Mouse (Mus musculus): ENCODE measurements around the gene Rgs10. TPM values are rescaled to one million over a fixed set of nuclear protein-coding genes. Genes with fewer than 3 reads are reported as not detected.

The Rgs10 gene
- polyA plus RNA-seq, 1 experiment, result 8.5 TPM

DNA sequence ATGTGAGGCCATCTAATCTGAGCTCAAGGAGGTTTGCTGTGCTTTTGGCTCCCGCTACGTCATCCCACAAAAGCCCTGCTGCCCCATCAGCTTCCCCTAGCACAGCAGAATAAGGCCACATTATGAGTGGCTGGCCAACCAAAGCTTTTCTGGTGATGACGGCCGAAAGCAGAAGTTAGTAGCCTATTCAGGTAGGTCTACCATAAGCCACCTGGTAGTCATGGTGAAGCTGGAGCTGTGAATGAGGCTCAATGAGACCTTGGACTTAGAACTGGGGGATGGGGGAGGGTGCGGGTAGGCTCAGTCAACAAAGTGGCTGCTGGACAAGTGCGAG lies 36.1 kb downstream of the Rgs10 start:
- Histone ChIP-seq H3K79me2 (ENCODE audit: control insufficient read depth, insufficient read depth) (no peaks in the 10 kb centered on the region), H3K4me2 (ENCODE audit: low read depth) (no peak overlapping the region), H3ac (ENCODE audit: control insufficient read depth, insufficient read length) (no peak overlapping the region), H3K36me3 (ENCODE audit: control insufficient read depth, insufficient read depth) (no peaks in the 10 kb centered on the region), H3K27me3 (ENCODE audit: control insufficient read depth, insufficient read depth, insufficient read length) (no peaks in the 10 kb centered on the region), H3K4me3 (no peak overlapping the region)
- no peak for TF ChIP-seq CEBPB (IDR thresholded peaks at IDR 0.05; ENCODE audit: insufficient read depth, poor library complexity, severe bottlenecking)
- no peak for TF ChIP-seq USF1 (IDR thresholded peaks at IDR 0.05; ENCODE audit: low read depth)
- no peak for TF ChIP-seq SRF (IDR thresholded peaks at IDR 0.05; ENCODE audit: control insufficient read depth, insufficient read length, low read depth)
- TF ChIP-seq MYOD1 (IDR thresholded peaks at IDR 0.05; ENCODE audit: control insufficient read depth in 1 of 3, insufficient read length in 2 of 3, low read depth in 2 of 3), result no peak
- no peak for TF ChIP-seq TCF3 (IDR thresholded peaks at IDR 0.05; ENCODE audit: insufficient read length, low read depth)
- TF ChIP-seq POLR2A (IDR thresholded peaks at IDR 0.05; ENCODE audit: insufficient read length, low read depth), result no peak
- no peak for TF ChIP-seq MAX (IDR thresholded peaks at IDR 0.05; ENCODE audit: low read depth)
- TF ChIP-seq REST (IDR thresholded peaks at IDR 0.05; ENCODE audit: insufficient read depth, insufficient read length), result no peak
- TF ChIP-seq MYOG (IDR thresholded peaks at IDR 0.05; ENCODE audit: control insufficient read depth in 1 of 3, insufficient read depth in 1 of 3, insufficient read length in 2 of 3, low read depth in 2 of 3), result no peak
- no peak for TF ChIP-seq TCF12 (IDR thresholded peaks at IDR 0.05; ENCODE audit: insufficient read depth, poor library complexity, severe bottlenecking)
- TF ChIP-seq POLR2AphosphoS2 (IDR thresholded peaks at IDR 0.05; ENCODE audit: insufficient read length, low read depth), result no peak
- TF ChIP-seq E2F4 (IDR thresholded peaks at IDR 0.05; ENCODE audit: insufficient read depth), result no peak

DNA sequence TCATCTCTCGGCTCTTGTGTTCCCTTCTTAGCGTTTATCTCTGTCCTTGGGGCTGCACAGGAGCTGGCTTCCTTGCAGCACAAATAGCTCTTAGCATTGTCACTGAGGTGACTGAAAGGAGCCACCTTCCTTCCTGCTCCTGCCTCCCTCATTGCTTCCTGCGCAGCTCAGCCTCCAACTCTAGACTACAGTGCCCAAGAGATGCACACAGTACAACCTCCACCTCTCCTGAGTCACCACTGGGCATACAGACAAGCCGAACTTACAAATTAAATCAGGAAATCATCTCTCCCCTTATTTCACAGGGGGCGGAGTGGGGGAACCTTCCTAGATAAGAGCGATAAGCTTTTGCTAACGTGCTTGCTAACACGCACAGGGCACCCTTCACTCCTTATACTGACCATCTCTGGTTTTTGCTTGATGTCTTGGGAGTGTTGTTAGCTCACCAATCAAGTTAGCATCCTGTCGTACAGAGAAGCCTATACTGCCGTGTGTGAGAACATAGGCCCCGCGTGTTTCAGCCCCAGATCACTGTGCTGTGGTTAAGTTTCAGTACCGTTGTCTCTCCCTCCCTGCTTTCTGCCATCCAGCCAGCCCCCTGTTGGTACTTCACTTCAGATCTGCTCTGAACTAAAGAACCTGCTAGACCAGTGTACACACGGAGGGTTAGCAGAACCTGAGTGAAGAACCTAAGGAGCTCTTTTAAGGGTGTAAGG lies 36.6 kb downstream of the Rgs10 start:
- Histone ChIP-seq H3K36me3 (ENCODE audit: control insufficient read depth, insufficient read depth) (no peaks in the 10 kb centered on the region), H3ac (ENCODE audit: control insufficient read depth, insufficient read length) (no peak overlapping the region), H3K79me2 (ENCODE audit: control insufficient read depth, insufficient read depth) (no peaks in the 10 kb centered on the region), H3K4me2 (ENCODE audit: low read depth) (no peak overlapping the region), H3K27me3 (ENCODE audit: control insufficient read depth, insufficient read depth, insufficient read length) (no peaks in the 10 kb centered on the region), H3K4me3 (no peak overlapping the region)
- TF ChIP-seq POLR2AphosphoS2 (IDR thresholded peaks at IDR 0.05; ENCODE audit: insufficient read length, low read depth) (no peak), TCF3 (IDR thresholded peaks at IDR 0.05; ENCODE audit: insufficient read length, low read depth) (no peak), TCF12 (IDR thresholded peaks at IDR 0.05; ENCODE audit: insufficient read depth, poor library complexity, severe bottlenecking) (no peak), MAX (IDR thresholded peaks at IDR 0.05; ENCODE audit: low read depth) (no peak), MYOD1 (IDR thresholded peaks at IDR 0.05; ENCODE audit: control insufficient read depth in 1 of 3, insufficient read length in 2 of 3, low read depth in 2 of 3) (no peak), E2F4 (IDR thresholded peaks at IDR 0.05; ENCODE audit: insufficient read depth) (no peak), SRF (IDR thresholded peaks at IDR 0.05; ENCODE audit: control insufficient read depth, insufficient read length, low read depth) (no peak), USF1 (IDR thresholded peaks at IDR 0.05; ENCODE audit: low read depth) (no peak), REST (IDR thresholded peaks at IDR 0.05; ENCODE audit: insufficient read depth, insufficient read length) (no peak), CEBPB (IDR thresholded peaks at IDR 0.05; ENCODE audit: insufficient read depth, poor library complexity, severe bottlenecking) (no peak), MYOG (IDR thresholded peaks at IDR 0.05; ENCODE audit: control insufficient read depth in 1 of 3, insufficient read depth in 1 of 3, insufficient read length in 2 of 3, low read depth in 2 of 3) (no peak), POLR2A (IDR thresholded peaks at IDR 0.05; ENCODE audit: insufficient read length, low read depth) (no peak)

DNA sequence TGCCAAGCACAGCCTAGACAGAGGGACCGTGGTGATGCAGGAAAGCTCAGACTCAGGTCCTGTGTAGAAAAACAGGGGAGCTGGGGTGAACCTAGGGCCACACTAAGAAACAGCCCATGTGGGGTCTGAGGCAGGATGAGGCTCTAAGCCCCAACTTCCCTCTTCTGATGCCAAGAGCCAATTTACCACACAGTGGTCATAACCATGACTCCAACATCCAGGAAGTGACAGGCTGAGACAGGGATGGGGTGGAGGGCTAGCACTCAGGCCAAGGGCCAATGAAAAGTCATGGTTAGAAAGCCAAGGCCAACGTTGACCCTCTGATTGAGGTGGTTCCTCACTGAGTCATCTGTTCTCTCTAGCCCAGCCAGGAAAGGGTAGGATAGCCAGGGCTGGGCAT lies 37.6 kb downstream of the Rgs10 start:
- Histone ChIP-seq H3K4me3 (no peak overlapping the region), H3K4me2 (ENCODE audit: low read depth) (no peak overlapping the region), H3ac (ENCODE audit: control insufficient read depth, insufficient read length) (no peak overlapping the region), H3K27me3 (ENCODE audit: control insufficient read depth, insufficient read depth, insufficient read length) (no peaks in the 10 kb centered on the region), H3K36me3 (ENCODE audit: control insufficient read depth, insufficient read depth) (no peaks in the 10 kb centered on the region), H3K79me2 (ENCODE audit: control insufficient read depth, insufficient read depth) (no peaks in the 10 kb centered on the region)
- TF ChIP-seq SRF (IDR thresholded peaks at IDR 0.05; ENCODE audit: control insufficient read depth, insufficient read length, low read depth), result no peak
- no peak for TF ChIP-seq E2F4 (IDR thresholded peaks at IDR 0.05; ENCODE audit: insufficient read depth)
- no peak for TF ChIP-seq POLR2AphosphoS2 (IDR thresholded peaks at IDR 0.05; ENCODE audit: insufficient read length, low read depth)
- TF ChIP-seq TCF3 (IDR thresholded peaks at IDR 0.05; ENCODE audit: insufficient read length, low read depth), result no peak

GRCm38 (mm10) chr7:128379162-128379805 lies 39.3 kb downstream of the Rgs10 start:
- TF ChIP-seq MYOD1 (IDR thresholded peaks at IDR 0.05; ENCODE audit: control insufficient read depth in 1 of 3, insufficient read length in 2 of 3, low read depth in 2 of 3), result no peak
- no peak for TF ChIP-seq E2F4 (IDR thresholded peaks at IDR 0.05; ENCODE audit: insufficient read depth)
- Histone ChIP-seq H3K27me3 (ENCODE audit: control insufficient read depth, insufficient read depth, insufficient read length) (no peaks in the 10 kb centered on the region), H3K79me2 (ENCODE audit: control insufficient read depth, insufficient read depth) (no peaks in the 10 kb centered on the region), H3K36me3 (ENCODE audit: control insufficient read depth, insufficient read depth) (no peaks in the 10 kb centered on the region), H3K4me3 (no peak overlapping the region), H3K4me2 (ENCODE audit: low read depth) (no peak overlapping the region), H3ac (ENCODE audit: control insufficient read depth, insufficient read length) (no peak overlapping the region)

DNA sequence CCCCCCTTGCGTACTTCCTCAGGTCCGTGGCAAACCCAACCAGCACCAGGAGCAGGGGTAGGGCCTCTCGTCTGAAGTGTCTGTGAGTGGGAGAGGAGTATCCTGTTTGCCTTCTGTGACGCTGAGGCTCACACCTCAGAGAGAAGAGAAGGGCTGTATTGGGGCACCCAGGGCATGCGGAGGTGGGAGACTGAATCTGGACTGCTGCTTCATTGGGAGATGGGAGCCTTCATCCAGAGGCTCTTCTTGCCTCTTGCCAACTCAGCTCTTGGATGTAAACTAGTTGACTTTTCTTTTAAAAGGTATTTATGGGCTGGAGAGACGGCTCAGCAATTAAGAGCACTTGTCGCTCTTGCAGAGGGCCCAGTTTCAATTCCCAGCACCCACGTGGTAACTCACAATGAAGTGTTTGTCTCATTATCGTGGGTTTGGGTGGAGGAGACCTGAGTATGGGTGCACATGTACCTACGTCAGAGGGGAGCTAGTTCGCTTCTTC lies 42.3 kb downstream of the Rgs10 start:
- no peak overlapping the region for H3ac ChIP-seq (ENCODE audit: control insufficient read depth, insufficient read length)
- H3K79me2 ChIP-seq (ENCODE audit: control insufficient read depth, insufficient read depth), result no peaks in the 10 kb centered on the region
- TF ChIP-seq POLR2AphosphoS2 (IDR thresholded peaks at IDR 0.05; ENCODE audit: insufficient read length, low read depth), result no peak
- TF ChIP-seq TCF3 (IDR thresholded peaks at IDR 0.05; ENCODE audit: insufficient read length, low read depth), result no peak
- no peaks in the 10 kb centered on the region for H3K27me3 ChIP-seq (ENCODE audit: control insufficient read depth, insufficient read depth, insufficient read length)
- H3K4me3 ChIP-seq, result no peak overlapping the region
- no peaks in the 10 kb centered on the region for H3K36me3 ChIP-seq (ENCODE audit: control insufficient read depth, insufficient read depth)
- H3K4me2 ChIP-seq (ENCODE audit: low read depth), result no peak overlapping the region

All from myocyte (in vitro differentiated cells).